Mouse (Mus musculus) heart, adult 2 months (tissue): Measurements from ENCODE around the gene Ipo9.

Experiments
- CTCF ChIP-seq: fragments of 200-600 bp; IDR thresholded peaks from 2 replicates; pipeline ENCODE4 v1.8.1; 2022; ENCODE audit warnings: antibody characterized with exemption, mild to moderate bottlenecking, moderate library complexity
- POLR2A ChIP-seq: fragments of 200-500 bp; IDR thresholded peaks from 2 replicates; pipeline ENCODE4 v1.6.1; 2011; ENCODE audit warnings: mild to moderate bottlenecking, low read depth, low read length, control low read depth; ENCODE audit not compliant: insufficient read depth

DNA sequence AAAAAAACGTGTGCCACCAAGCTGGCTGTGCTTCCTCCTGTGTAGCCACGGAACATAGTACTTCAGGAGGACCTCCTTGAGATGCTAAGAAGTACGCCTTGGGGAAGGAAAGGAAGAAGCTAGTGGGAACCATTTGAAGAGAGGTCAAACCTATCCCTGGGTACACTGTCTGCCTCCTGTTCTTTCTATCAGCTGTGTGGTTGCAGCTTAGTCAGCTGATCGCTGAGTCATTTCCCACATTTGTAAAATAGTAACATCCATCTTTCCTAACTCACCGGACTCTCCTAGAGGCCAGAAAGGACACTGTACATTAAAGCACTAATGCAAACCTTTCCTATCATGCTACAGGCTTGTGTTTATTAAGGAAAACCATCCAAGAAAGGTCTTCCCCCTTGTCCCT lies 41.4 kb upstream of the Ipo9 start:
- TF ChIP-seq POLR2A (no peak), CTCF (no peak)
